ENCODE assay signal across 27 mouse cellular contexts in genomic region chr3:158824643-158825042, GRCm38 (mm10).
DNase-seq lines count a peak whose midpoint lies in the region; ATAC-seq and TF ChIP-seq lines count a peak whose summit lies in the region.
"Had no signal": no experiment of that assay in that cellular context is flagged by ENCODE, and none has a peak within 500 bp of the region (broad histone marks: within the 10 kb centered on the region; RNA-seq: fewer than 3 reads in every experiment).

No protein-coding gene starts in this region.

- H3K27ac ChIP-seq in forebrain, embryonic 14.5 days (ENCODE audit: low read depth, low read length), result no peak overlapping the region
- H3K27ac ChIP-seq in forebrain, postnatal 0 days (ENCODE audit: low read depth, low read length), result no peak overlapping the region
- no peak overlapping the region for H3K27ac ChIP-seq in midbrain, embryonic 10.5 days (replicated peaks)
- H3K27ac ChIP-seq: embryonic facial prominence, embryonic 12.5 days; embryonic facial prominence, embryonic 15.5 days; gastrocnemius, adult 2 months; heart, embryonic 15.5 days; hindbrain, embryonic 10.5 days; hindbrain, embryonic 14.5 days; hindbrain, postnatal 0 days had no signal

- peak; percentile 4 for DNase-seq in right cerebral cortex, adult 18-20 months
- DNase-seq in right cerebral cortex, postnatal 4 days, result no peak
- DNase-seq in forebrain, embryonic 14.5 days (ENCODE audit: low spot score), result peak; percentile 23
- DNase-seq in forebrain, postnatal 0 days, result peak; percentile 5
- DNase-seq in midbrain, embryonic 10.5 days (ENCODE audit: low spot score), result no peak
- DNase-seq: adrenal gland, adult 2 months; adrenal gland, postnatal 14 days; cerebellum, adult 18-20 months; cerebellum, adult 9-10 months; cerebellum, postnatal 14 days; gastrocnemius, adult 2 months; gastrocnemius, postnatal 14 days; heart, adult 18-20 months; heart, postnatal 10 days; heart, postnatal 36 days; kidney, adult 18-20 months had no signal

- no peaks in the 10 kb centered on the region for H3K27me3 ChIP-seq in forebrain, embryonic 14.5 days (replicated peaks; ENCODE audit: control insufficient read depth, insufficient read depth, low read length)
- no peaks in the 10 kb centered on the region for H3K27me3 ChIP-seq in forebrain, postnatal 0 days (ENCODE audit: insufficient read depth, low read length)
- H3K27me3 ChIP-seq in midbrain, embryonic 10.5 days (ENCODE audit: low read depth, poor library complexity, severe bottlenecking), result no peaks in the 10 kb centered on the region
- H3K27me3 ChIP-seq: embryonic facial prominence, embryonic 12.5 days; embryonic facial prominence, embryonic 15.5 days; heart, embryonic 12.5 days; heart, embryonic 15.5 days had no signal

- H3K9ac ChIP-seq in forebrain, embryonic 14.5 days (ENCODE audit: low read length), result no peak overlapping the region
- H3K9ac ChIP-seq in forebrain, postnatal 0 days, result no peak overlapping the region
- H3K9ac ChIP-seq: embryonic facial prominence, embryonic 12.5 days; embryonic facial prominence, embryonic 15.5 days; heart, embryonic 12.5 days; heart, embryonic 15.5 days; hindbrain, embryonic 14.5 days had no signal

- ATAC-seq in forebrain, embryonic 14.5 days, result peak; percentile 71
- ATAC-seq in forebrain, postnatal 0 days, result peak; percentile 73
- no peak for ATAC-seq in frontal cortex, adult (ENCODE audit: low TSS enrichment)
- ATAC-seq: CD4-positive, CD25-positive, alpha-beta regulatory T cell, adult 4 months; hindbrain, postnatal 0 days; inflammation-experienced regulatory T-cells, adult 6 months; intestine, embryonic 16.5 days had no signal

- no peak overlapping the region for H3K4me3 ChIP-seq in forebrain, embryonic 14.5 days (ENCODE audit: low read depth, low read length)
- no peak overlapping the region for H3K4me3 ChIP-seq in forebrain, postnatal 0 days (ENCODE audit: low read depth, low read length)
- H3K4me3 ChIP-seq in midbrain, embryonic 10.5 days, result no peak overlapping the region
- H3K4me3 ChIP-seq: embryonic facial prominence, embryonic 12.5 days; embryonic facial prominence, embryonic 15.5 days; gastrocnemius, adult 2 months; heart, embryonic 12.5 days; heart, embryonic 15.5 days; hindbrain, embryonic 10.5 days had no signal

- no peaks in the 10 kb centered on the region for H3K36me3 ChIP-seq in forebrain, embryonic 14.5 days (ENCODE audit: control insufficient read depth, insufficient read depth, low read length)
- no peaks in the 10 kb centered on the region for H3K36me3 ChIP-seq in forebrain, postnatal 0 days (ENCODE audit: insufficient read depth)
- H3K36me3 ChIP-seq in midbrain, embryonic 10.5 days, result no peaks in the 10 kb centered on the region
- H3K36me3 ChIP-seq: embryonic facial prominence, embryonic 12.5 days; embryonic facial prominence, embryonic 15.5 days; heart, embryonic 12.5 days; heart, embryonic 15.5 days; hindbrain, embryonic 10.5 days had no signal

- TF ChIP-seq CTCF in forebrain, postnatal 0 days (IDR thresholded peaks at IDR 0.05; ENCODE audit: low read depth), result no peak

- WGBS in forebrain, embryonic 14.5 days, result 49% methylated on average over 3 of the region's 3 CpGs
- WGBS in forebrain, postnatal 0 days, result 45% methylated on average over 3 of the region's 3 CpGs
- 81% methylated on average over 3 of the region's 3 CpGs for WGBS in midbrain, embryonic 10.5 days

- no peak overlapping the region for H3K4me2 ChIP-seq in forebrain, embryonic 14.5 days (ENCODE audit: low read length)
- no peak overlapping the region for H3K4me2 ChIP-seq in forebrain, postnatal 0 days (ENCODE audit: low read depth)
- H3K4me2 ChIP-seq: embryonic facial prominence, embryonic 12.5 days; embryonic facial prominence, embryonic 15.5 days; heart, embryonic 12.5 days; heart, embryonic 15.5 days; hindbrain, embryonic 14.5 days had no signal

- no peaks in the 10 kb centered on the region for H3K4me1 ChIP-seq in forebrain, embryonic 14.5 days (ENCODE audit: control insufficient read depth, insufficient read depth, low read length)
- no peaks in the 10 kb centered on the region for H3K4me1 ChIP-seq in forebrain, postnatal 0 days (ENCODE audit: insufficient read depth)
- H3K4me1 ChIP-seq in midbrain, embryonic 10.5 days, result no peaks in the 10 kb centered on the region
- H3K4me1 ChIP-seq: embryonic facial prominence, embryonic 12.5 days; embryonic facial prominence, embryonic 15.5 days; heart, embryonic 12.5 days; heart, embryonic 15.5 days; hindbrain, embryonic 10.5 days had no signal

- H3K9me3 ChIP-seq in forebrain, embryonic 14.5 days (replicated peaks; ENCODE audit: control insufficient read depth, low read length), result no peaks in the 10 kb centered on the region
- H3K9me3 ChIP-seq in forebrain, postnatal 0 days (ENCODE audit: low read length), result no peaks in the 10 kb centered on the region
- no peaks in the 10 kb centered on the region for H3K9me3 ChIP-seq in midbrain, embryonic 10.5 days (replicated peaks)
- H3K9me3 ChIP-seq: embryonic facial prominence, embryonic 12.5 days; embryonic facial prominence, embryonic 15.5 days; heart, embryonic 12.5 days; heart, embryonic 15.5 days; hindbrain, embryonic 10.5 days had no signal

Comparison
In these comparisons a context has a peak if more than half of its experiments do, and no peak if none do; other contexts are left out.
1. DNase-seq: peak in right cerebral cortex, adult 18-20 months (single experiment), forebrain, embryonic 14.5 days (single experiment) and forebrain, postnatal 0 days (single experiment); none in right cerebral cortex, postnatal 4 days (single experiment) and midbrain, embryonic 10.5 days (single experiment).